Mouse (Mus musculus): ENCODE results near the gene Gm11077. TPM values are rescaled to one million over a fixed set of nuclear protein-coding genes. Genes with fewer than 3 reads are reported as not detected.

Gene Gm11077
- polyA plus RNA-seq, 1 experiment from 2014 or later, result not detected

- Histone ChIP-seq H3K9ac (ENCODE audit: low read length) (no peak overlapping the region), H3K4me2 (ENCODE audit: low read depth, severe bottlenecking) (no peak overlapping the region), H3K27me3 (ENCODE audit: control insufficient read depth, insufficient read depth, low read length) (no peaks in the 10 kb centered on the region), H3K36me3 (ENCODE audit: control insufficient read depth, insufficient read depth, low read length) (no peaks in the 10 kb centered on the region), H3K9me3 (ENCODE audit: control insufficient read depth, low read length) (no peaks in the 10 kb centered on the region), H3K4me3 (ENCODE audit: low read depth, low read length) (no peak overlapping the region), H3K4me1 (ENCODE audit: control insufficient read depth, insufficient read depth, low read length) (no peaks in the 10 kb centered on the region), H3K27ac (replicated peaks; ENCODE audit: low read depth, low read length) (no peak overlapping the region)
- DNase-seq (ENCODE audit: low spot score) (no peak), ATAC-seq (ENCODE audit: insufficient number of reproducible peaks, low FRiP score, low TSS enrichment, low read depth) (no peak)
- 76% methylated on average over 6 of the region's 6 CpGs for WGBS
Observed at GRCm38 (mm10) chr6:140793676-140794262, 64.7 kb downstream of the Gm11077 start.

- Histone ChIP-seq H3K9ac (ENCODE audit: low read length) (no peak overlapping the region), H3K4me3 (ENCODE audit: low read depth, low read length) (no peak overlapping the region), H3K9me3 (ENCODE audit: control insufficient read depth, low read length) (no peaks in the 10 kb centered on the region), H3K4me2 (ENCODE audit: low read depth, severe bottlenecking) (no peak overlapping the region), H3K27me3 (ENCODE audit: control insufficient read depth, insufficient read depth, low read length) (no peaks in the 10 kb centered on the region), H3K27ac (replicated peaks; ENCODE audit: low read depth, low read length) (no peak overlapping the region), H3K36me3 (ENCODE audit: control insufficient read depth, insufficient read depth, low read length) (no peaks in the 10 kb centered on the region), H3K4me1 (ENCODE audit: control insufficient read depth, insufficient read depth, low read length) (no peaks in the 10 kb centered on the region)
- DNase-seq (ENCODE audit: low spot score), result no peak
- 68% methylated on average over 3 of the region's 3 CpGs for WGBS
- no peak for ATAC-seq (ENCODE audit: insufficient number of reproducible peaks, low FRiP score, low TSS enrichment, low read depth)
Observed at GRCm38 (mm10) chr6:140798841-140799240, 69.8 kb downstream of the Gm11077 start.

- Histone ChIP-seq H3K4me3 (ENCODE audit: low read depth, low read length) (no peak overlapping the region), H3K4me2 (ENCODE audit: low read depth, severe bottlenecking) (no peak overlapping the region), H3K27me3 (ENCODE audit: control insufficient read depth, insufficient read depth, low read length) (no peaks in the 10 kb centered on the region), H3K36me3 (ENCODE audit: control insufficient read depth, insufficient read depth, low read length) (no peaks in the 10 kb centered on the region), H3K4me1 (ENCODE audit: control insufficient read depth, insufficient read depth, low read length) (no peaks in the 10 kb centered on the region), H3K9me3 (ENCODE audit: control insufficient read depth, low read length) (no peaks in the 10 kb centered on the region), H3K9ac (ENCODE audit: low read length) (no peak overlapping the region), H3K27ac (replicated peaks; ENCODE audit: low read depth, low read length) (no peak overlapping the region)
- WGBS, result 85% methylated on average over 16 of the region's 16 CpGs
- DNase-seq (ENCODE audit: low spot score), result no peak
- ATAC-seq (ENCODE audit: insufficient number of reproducible peaks, low FRiP score, low TSS enrichment, low read depth), result no peak
Observed at GRCm38 (mm10) chr6:140799435-140800040, 70.5 kb downstream of the Gm11077 start.

- WGBS, result 89% methylated on average over 4 of the region's 4 CpGs
Observed at GRCm38 (mm10) chr6:140800587-140800986, 71.5 kb downstream of the Gm11077 start.

More at GRCm38 (mm10) chr6:140800587-140800986, 71.5 kb downstream of the Gm11077 start:
- H3K4me2 ChIP-seq (ENCODE audit: low read depth, severe bottlenecking), result no peak overlapping the region
- no peak overlapping the region for H3K27ac ChIP-seq (replicated peaks; ENCODE audit: low read depth, low read length)
- H3K4me1 ChIP-seq (ENCODE audit: control insufficient read depth, insufficient read depth, low read length), result no peaks in the 10 kb centered on the region
- no peak overlapping the region for H3K9ac ChIP-seq (ENCODE audit: low read length)
- H3K36me3 ChIP-seq (ENCODE audit: control insufficient read depth, insufficient read depth, low read length), result no peaks in the 10 kb centered on the region
- no peaks in the 10 kb centered on the region for H3K27me3 ChIP-seq (ENCODE audit: control insufficient read depth, insufficient read depth, low read length)
- DNase-seq (ENCODE audit: low spot score), result no peak
- no peaks in the 10 kb centered on the region for H3K9me3 ChIP-seq (ENCODE audit: control insufficient read depth, low read length)
- H3K4me3 ChIP-seq (ENCODE audit: low read depth, low read length), result no peak overlapping the region
- ATAC-seq (ENCODE audit: insufficient number of reproducible peaks, low FRiP score, low TSS enrichment, low read depth), result no peak

Other genes starting within 250 kb of the Gm11077 start
- 12.4 and 14.1 TPM in 2 replicates for gene Aebp2, start 106.6 kb upstream of the Gm11077 start, polyA plus RNA-seq (2014; fragmentation: Nextera tagmentation; extraction: Ambion mirVana)

Measured in limb, embryonic 11.5 days (tissue).